Mouse (Mus musculus): ENCODE measurements around the gene Chp1.
"Not testable (repeated sequence)": the region's sequence is repeated elsewhere in the genome, so short reads cannot be mapped to it uniquely, and the experiment has no call there.

Chp1 gene

GRCm38 (mm10) chr2:119547522-119548370, at the start of gene Chp1, which contains the start of gene Exd1:
Gene Chp1 (plus strand): TSS chr2:119547697.
Gene Exd1 (minus strand): TSS chr2:119547627.
- DNase-seq = peak; percentile 99

- DNase-seq = no peak
Observed at GRCm38 (mm10) chr2:119498859-119499258, 48.6 kb upstream of the Chp1 start.

- DNase-seq = no peak
Observed at GRCm38 (mm10) chr2:119500965-119501652, 46.4 kb upstream of the Chp1 start.

- peak; percentile 17 for DNase-seq
Observed at GRCm38 (mm10) chr2:119507108-119507507, 40.4 kb upstream of the Chp1 start.

GRCm38 (mm10) chr2:119508518-119508917, 39.0 kb upstream of the Chp1 start:
- not testable (repeated sequence) for DNase-seq

GRCm38 (mm10) chr2:119510856-119511255, 36.6 kb upstream of the Chp1 start:
- DNase-seq = no peak

- peak; percentile 30 for DNase-seq
Observed at GRCm38 (mm10) chr2:119512292-119512691, 35.2 kb upstream of the Chp1 start.

GRCm38 (mm10) chr2:119514026-119514522, 33.4 kb upstream of the Chp1 start:
- DNase-seq = no peak

GRCm38 (mm10) chr2:119516811-119517210, 30.7 kb upstream of the Chp1 start:
- DNase-seq = no peak

- DNase-seq = no peak
Observed at GRCm38 (mm10) chr2:119520550-119520949, 26.9 kb upstream of the Chp1 start.

- no peak for DNase-seq
Observed at GRCm38 (mm10) chr2:119523836-119524235, 23.7 kb upstream of the Chp1 start.

GRCm38 (mm10) chr2:119525422-119525821, 22.1 kb upstream of the Chp1 start:
- no peak for DNase-seq

GRCm38 (mm10) chr2:119538802-119539201, 8.7 kb upstream of the Chp1 start:
- no peak for DNase-seq

GRCm38 (mm10) chr2:119542106-119542505, 5.4 kb upstream of the Chp1 start:
- DNase-seq = peak; percentile 68

- DNase-seq = no peak
Observed at GRCm38 (mm10) chr2:119543656-119544055, 3.8 kb upstream of the Chp1 start.

- DNase-seq = peak; percentile 95
Observed at GRCm38 (mm10) chr2:119546848-119547521, 512 bp upstream of the Chp1 start.

- no peak for DNase-seq
Observed at GRCm38 (mm10) chr2:119548371-119548660, 819 bp downstream of the Chp1 start.

GRCm38 (mm10) chr2:119548691-119549090, 1.2 kb downstream of the Chp1 start:
- no peak for DNase-seq

- DNase-seq = peak; percentile 22
Observed at GRCm38 (mm10) chr2:119549678-119550077, 2.2 kb downstream of the Chp1 start.

GRCm38 (mm10) chr2:119558039-119558438, 10.5 kb downstream of the Chp1 start:
- DNase-seq = no peak

- DNase-seq = no peak
Observed at GRCm38 (mm10) chr2:119558737-119559340, 11.3 kb downstream of the Chp1 start.

- no peak for DNase-seq
Observed at GRCm38 (mm10) chr2:119561794-119562193, 14.3 kb downstream of the Chp1 start.

GRCm38 (mm10) chr2:119565284-119565683, 17.8 kb downstream of the Chp1 start:
- no peak for DNase-seq

Data from liver (tissue).